Mouse (Mus musculus) retina, postnatal 7 days (tissue): ENCODE results near the gene Unc79.

Experiments used
- DNase-seq: peaks from one replicate; pipeline ENCODE4 v3.0.0-alpha.2; 2012; ENCODE audit warnings: low read depth, low spot score

The Unc79 gene

GRCm38 (mm10) chr12:103121928-103122327, 173.3 kb downstream of the Unc79 start:
- no peak for DNase-seq

GRCm38 (mm10) chr12:103123861-103124260, 175.2 kb downstream of the Unc79 start:
- no peak for DNase-seq

- no peak for DNase-seq
Observed at GRCm38 (mm10) chr12:103128914-103129313, 180.3 kb downstream of the Unc79 start.

- DNase-seq, result no peak
Observed at GRCm38 (mm10) chr12:103129395-103130248, 181.0 kb downstream of the Unc79 start.

GRCm38 (mm10) chr12:103131419-103131818, 182.8 kb downstream of the Unc79 start:
- DNase-seq, result no peak

- DNase-seq, result peak; percentile 61
Observed at GRCm38 (mm10) chr12:103142550-103143010, 193.9 kb downstream of the Unc79 start.

GRCm38 (mm10) chr12:103143798-103144565, 195.3 kb downstream of the Unc79 start:
- peak; percentile 67 for DNase-seq

GRCm38 (mm10) chr12:103150247-103150646, 201.6 kb downstream of the Unc79 start:
- no peak for DNase-seq

- no peak for DNase-seq
Observed at GRCm38 (mm10) chr12:103154927-103155326, 206.3 kb downstream of the Unc79 start.

- no peak for DNase-seq
Observed at GRCm38 (mm10) chr12:103155406-103155805, 206.7 kb downstream of the Unc79 start.

GRCm38 (mm10) chr12:103157129-103157910, 208.7 kb downstream of the Unc79 start:
- DNase-seq, result no peak

- no peak for DNase-seq
Observed at GRCm38 (mm10) chr12:103159016-103159415, 210.4 kb downstream of the Unc79 start.

- DNase-seq, result no peak
Observed at GRCm38 (mm10) chr12:103160721-103161120, 212.1 kb downstream of the Unc79 start.

- DNase-seq, result no peak
Observed at GRCm38 (mm10) chr12:103163596-103163995, 214.9 kb downstream of the Unc79 start.

- DNase-seq, result no peak
Observed at GRCm38 (mm10) chr12:103164101-103165030, 215.7 kb downstream of the Unc79 start.

- DNase-seq, result no peak
Observed at GRCm38 (mm10) chr12:103168892-103169291, 220.2 kb downstream of the Unc79 start.

- DNase-seq, result no peak
Observed at GRCm38 (mm10) chr12:103183057-103183456, 234.4 kb downstream of the Unc79 start.

- DNase-seq, result no peak
Observed at GRCm38 (mm10) chr12:103187020-103187419, 238.4 kb downstream of the Unc79 start.

- no peak for DNase-seq
Observed at GRCm38 (mm10) chr12:103188223-103188622, 239.6 kb downstream of the Unc79 start.

GRCm38 (mm10) chr12:103189771-103190170, 241.1 kb downstream of the Unc79 start:
- no peak for DNase-seq

GRCm38 (mm10) chr12:103192996-103193395, 244.3 kb downstream of the Unc79 start:
- no peak for DNase-seq
